Mouse (Mus musculus): ENCODE measurements around the gene Cyp2f2.

DNA sequence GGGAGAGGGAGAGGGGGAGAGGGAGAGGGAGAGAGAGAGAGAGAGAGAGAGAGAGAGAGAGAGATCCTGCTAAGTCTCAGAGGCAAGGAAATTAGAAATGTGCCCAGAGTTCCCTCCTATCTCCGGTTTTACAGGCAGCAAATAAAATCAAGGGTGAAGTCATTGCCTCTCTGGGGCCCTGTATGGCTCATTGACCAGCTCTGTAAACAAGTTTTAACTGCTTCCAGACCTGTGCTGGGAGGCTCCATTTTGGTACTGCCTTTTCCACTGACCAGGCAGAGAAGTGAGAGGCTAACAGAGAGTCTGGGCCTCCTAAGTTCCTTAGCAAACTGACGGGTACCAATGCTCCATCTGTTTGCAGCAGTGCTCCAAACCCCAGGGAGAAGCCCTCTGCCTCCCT, 38.1 kb upstream of the Cyp2f2 start:
- TF ChIP-seq CTCF (IDR thresholded peaks at IDR 0.05; ENCODE audit: extremely low read depth, insufficient read depth, insufficient read length, insufficient replicate concordance): no peak
- TF ChIP-seq POLR2A (IDR thresholded peaks at IDR 0.05; ENCODE audit: low read depth, low read length): no peak
